Mouse (Mus musculus): Measurements from ENCODE around the gene Cklf. TPM values are rescaled to one million over a fixed set of nuclear protein-coding genes. Genes with fewer than 3 reads are reported as not detected.

The Cklf gene
- polyA plus RNA-seq, 1 experiment from 2014 or later, result 34.4 TPM

Other genes with a start within 250 kb of the Cklf start
- 12.8 TPM in 2 replicates for gene Cdh5, start 149.2 kb upstream of the Cklf start, polyA plus RNA-seq (2015; fragmentation: Nextera tagmentation; extraction: Ambion mirVana)
- 1.8 and 2.0 TPM in 2 replicates for gene Bean1, start 80.4 kb upstream of the Cklf start, polyA plus RNA-seq (2015; fragmentation: Nextera tagmentation; extraction: Ambion mirVana)
- gene Tk2, start 2.3 kb upstream of the Cklf start, polyA plus RNA-seq (2015; fragmentation: Nextera tagmentation; extraction: Ambion mirVana), result 43.1 and 46.3 TPM in 2 replicates
- gene Cmtm2a, start 42.3 kb downstream of the Cklf start, polyA plus RNA-seq (2015; fragmentation: Nextera tagmentation; extraction: Ambion mirVana), result not detected in 2 replicates
- not detected in 2 replicates for gene Gm45711, start 59.2 kb downstream of the Cklf start, polyA plus RNA-seq (2015; fragmentation: Nextera tagmentation; extraction: Ambion mirVana)
- gene Cmtm1, start 59.3 kb downstream of the Cklf start, polyA plus RNA-seq (2015; fragmentation: Nextera tagmentation; extraction: Ambion mirVana), result not detected in 2 replicates
- not detected in 2 replicates for gene Gm11020, start 70.7 kb downstream of the Cklf start, polyA plus RNA-seq (2015; fragmentation: Nextera tagmentation; extraction: Ambion mirVana)
- gene Cmtm2b, start 71.4 kb downstream of the Cklf start, polyA plus RNA-seq (2015; fragmentation: Nextera tagmentation; extraction: Ambion mirVana), result not detected in 2 replicates
- 31.4 and 34.9 TPM in 2 replicates for gene Cmtm3, start 88.5 kb downstream of the Cklf start, polyA plus RNA-seq (2015; fragmentation: Nextera tagmentation; extraction: Ambion mirVana)
- gene Cmtm4, start 144.9 kb downstream of the Cklf start, polyA plus RNA-seq (2015; fragmentation: Nextera tagmentation; extraction: Ambion mirVana), result 1.8 TPM in 2 replicates
- gene Dync1li2, start 192.2 kb downstream of the Cklf start, polyA plus RNA-seq (2015; fragmentation: Nextera tagmentation; extraction: Ambion mirVana), result 120 and 124 TPM in 2 replicates

Measured in midbrain, embryonic 13.5 days (tissue).